In genomic region chr3:145885851-145886464, GRCm38 (mm10) we compare ENCODE assay signal across 7 mouse cellular contexts. TPM values are rescaled to one million over a fixed set of nuclear protein-coding genes. Genes with fewer than 3 reads are reported as not detected.
DNase-seq lines count a peak whose midpoint lies in the region; ATAC-seq and TF ChIP-seq lines count a peak whose summit lies in the region.

No protein-coding gene starts in this region.

- H3K27me3 ChIP-seq in liver, embryonic 15.5 days: no peaks in the 10 kb centered on the region

- no peak overlapping the region for H3K27ac ChIP-seq in ES-E14 (ENCODE audit: insufficient read depth, low read depth, low read length, poor library complexity, severe bottlenecking)
- 0 out of 2 replicates have a peak overlapping the region, but pooled peaks have one; percentile 41 for H3K27ac ChIP-seq in liver, embryonic 15.5 days (replicated peaks)
- no peak overlapping the region for H3K27ac ChIP-seq in left cerebral cortex, adult 2 months

- no peaks in the 10 kb centered on the region for H3K36me3 ChIP-seq in ES-E14 (ENCODE audit: control insufficient read depth, insufficient read depth, low read length, poor library complexity, severe bottlenecking)
- H3K36me3 ChIP-seq in liver, embryonic 15.5 days (replicated peaks): no peaks in the 10 kb centered on the region

- H3K4me1 ChIP-seq in ES-E14 (ENCODE audit: control insufficient read depth in 2 of 2, insufficient read depth in 2 of 2, low read length in 2 of 2, poor library complexity in 1 of 2): no peaks in the 10 kb centered on the region
- 0 out of 2 replicates have a peak, but pooled peaks cover 3% of the 10 kb centered on the region for H3K4me1 ChIP-seq in liver, embryonic 15.5 days (replicated peaks)

- in situ Hi-C loops in ES-E14 (cut with MboI; ENCODE audit: low sequenced_read_pairs in 2 of 2, unreplicated experiment in 2 of 2): no loop called here

- intact Hi-C loops in heart, postnatal 10 days (cut with DNase I): no loop called here
- intact Hi-C loops in left cerebral cortex, adult 2 months (cut with DNase I): no loop called here

- 36% methylated on average over 5 of the region's 5 CpGs for WGBS in liver, embryonic 15.5 days (ENCODE audit: insufficient replicate concordance)

- no peak for TF ChIP-seq CTCF in left cerebral cortex, adult 2 months (IDR thresholded peaks at IDR 0.05)

- peak; percentile 9 for DNase-seq in ES-E14 (ENCODE audit: low read depth, low spot score)
- DNase-seq in adipocyte (ENCODE audit: low spot score): peak; percentile 43
- DNase-seq in heart, postnatal 10 days: peak; percentile 72
- DNase-seq in thymus, postnatal 10 days (ENCODE audit: low spot score in 2 of 2): no peak
- DNase-seq in c-Kit-positive CD71-positive TER-119-positive erythroid progenitor cells, embryonic 14.5 days (ENCODE audit: low spot score): no peak
- DNase-seq in left cerebral cortex, adult 2 months (ENCODE audit: extremely low spot score in 1 of 2, low spot score in 2 of 2): no peak

- ATAC-seq in liver, embryonic 15.5 days (ENCODE audit: insufficient read depth): no peak

- H3K4me2 ChIP-seq in liver, embryonic 15.5 days: no peak overlapping the region

- H3K4me3 ChIP-seq in ES-E14 (ENCODE audit: insufficient read depth in 1 of 2, low read depth in 1 of 2, low read length in 2 of 2, poor library complexity in 1 of 2, severe bottlenecking in 1 of 2): no peak overlapping the region
- no peak overlapping the region for H3K4me3 ChIP-seq in liver, embryonic 15.5 days (replicated peaks)
- H3K4me3 ChIP-seq in left cerebral cortex, adult 2 months: no peak overlapping the region

- no peaks in the 10 kb centered on the region for H3K9me3 ChIP-seq in ES-E14 (ENCODE audit: control insufficient read depth, insufficient read depth, low read depth, low read length)
- no peaks in the 10 kb centered on the region for H3K9me3 ChIP-seq in liver, embryonic 15.5 days (replicated peaks)

- no peak overlapping the region for H3K9ac ChIP-seq in ES-E14 (ENCODE audit: insufficient read depth, low read depth, low read length, poor library complexity, severe bottlenecking)
- no peak overlapping the region for H3K9ac ChIP-seq in liver, embryonic 15.5 days

TF ChIP-seq in ES-E14, 5 proteins besides CTCF, POLR2A, EP300 and RAD21:
- TF ChIP-seq ZC3H11A (IDR thresholded peaks at IDR 0.05; ENCODE audit: borderline replicate concordance, low read depth, low read length) (no peak), HCFC1 (IDR thresholded peaks at IDR 0.05; ENCODE audit: borderline replicate concordance, insufficient read depth, low read length) (no peak), MAFK (IDR thresholded peaks at IDR 0.05; ENCODE audit: insufficient read depth, low read depth, low read length) (no peak), ZNF384 (IDR thresholded peaks at IDR 0.05; ENCODE audit: low read depth, low read length) (no peak), CHD2 (IDR thresholded peaks at IDR 0.05; ENCODE audit: low read depth, low read length) (no peak)

RNA-seq across cellular contexts. Expression of gene Bcl10, which starts 36.6 kb away (rescaled TPM):
- 14.9 and 27.8 TPM in 2 replicates for total RNA-seq in ES-E14 (2012; rRNA removed)
- total RNA-seq in heart, postnatal 10 days (2021): 10 to 100 TPM; 23.8 to 25.8 TPM
- 18.3 and 18.6 TPM in 2 replicates for polyA plus RNA-seq in liver, embryonic 15.5 days (2015; fragmentation: Nextera tagmentation; extraction: Ambion mirVana)
- total RNA-seq in left cerebral cortex, adult 2 months (2021): 10 to 100 TPM; 15.2 TPM

RNA-seq across cellular contexts. Expression of gene 2410004B18Rik, which starts 51.9 kb away (rescaled TPM):
- total RNA-seq in ES-E14 (2012; rRNA removed): 21.6 and 38.7 TPM in 2 replicates
- 10 to 100 TPM; 22.6 to 23.1 TPM for total RNA-seq in heart, postnatal 10 days (2021)
- 14.0 and 14.6 TPM in 2 replicates for polyA plus RNA-seq in liver, embryonic 15.5 days (2015; fragmentation: Nextera tagmentation; extraction: Ambion mirVana)
- 10 to 100 TPM; 35.8 to 37.5 TPM for total RNA-seq in left cerebral cortex, adult 2 months (2021)

Comparison
In these comparisons a context has a peak if more than half of its experiments do, and no peak if none do; other contexts are left out.
1. DNase-seq: peak in ES-E14 (single experiment), adipocyte (single experiment) and heart, postnatal 10 days (2 of 2); none in thymus, postnatal 10 days (0 of 2), c-Kit-positive CD71-positive TER-119-positive erythroid progenitor cells, embryonic 14.5 days (single experiment) and left cerebral cortex, adult 2 months (0 of 2).